Mouse (Mus musculus) 416B (cell line): Measurements from ENCODE around the gene Col4a4.

ENCODE experiments used
- DNase-seq: peaks from one replicate; pipeline ENCODE4 v3.0.0; 2011; ENCODE audit warnings: low read depth

The Col4a4 gene

DNA sequence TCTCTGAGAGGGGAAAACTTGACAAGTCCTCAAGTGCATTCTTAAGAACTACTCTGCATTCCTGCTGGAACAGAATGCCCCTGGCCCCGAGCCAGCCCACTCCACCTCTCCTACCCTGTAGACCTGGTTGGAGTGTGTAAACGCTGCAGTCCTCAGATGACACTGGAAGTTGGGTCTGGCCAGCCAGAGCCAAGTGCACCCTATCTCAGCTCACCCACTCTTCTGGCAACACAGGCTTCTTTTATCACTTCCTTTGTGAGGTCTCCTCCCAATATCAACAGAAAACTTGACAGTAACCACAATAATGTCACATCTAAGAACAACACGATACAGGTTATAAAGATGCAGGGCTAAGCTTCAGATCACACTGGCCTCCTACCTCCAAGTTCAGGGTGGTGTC, 8.7 kb downstream of the Col4a4 start:
- no peak for DNase-seq

DNA sequence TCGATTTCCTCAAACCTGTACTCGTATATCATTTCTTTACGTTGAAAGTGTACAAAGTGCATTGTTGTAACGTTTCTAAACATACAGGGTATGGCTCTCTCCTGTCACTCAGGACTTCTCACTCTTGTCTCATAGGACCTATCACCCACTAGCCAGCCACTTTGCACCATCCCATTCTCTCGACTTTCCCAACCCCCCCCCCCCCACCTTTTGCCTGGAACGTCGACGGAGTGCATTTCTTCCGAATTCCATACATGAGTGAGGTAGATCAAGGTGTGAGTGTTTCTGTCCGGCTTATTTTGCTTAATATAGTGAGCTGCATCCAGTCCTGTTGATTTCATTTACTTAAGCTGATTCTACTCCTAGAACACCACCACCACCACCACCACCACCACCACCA, 9.3 kb downstream of the Col4a4 start:
- DNase-seq, result no peak

- DNase-seq, result no peak
These were observed 10.5 kb downstream of the Col4a4 start for GRCm38 (mm10) chr1:82576182-82576581.

DNA sequence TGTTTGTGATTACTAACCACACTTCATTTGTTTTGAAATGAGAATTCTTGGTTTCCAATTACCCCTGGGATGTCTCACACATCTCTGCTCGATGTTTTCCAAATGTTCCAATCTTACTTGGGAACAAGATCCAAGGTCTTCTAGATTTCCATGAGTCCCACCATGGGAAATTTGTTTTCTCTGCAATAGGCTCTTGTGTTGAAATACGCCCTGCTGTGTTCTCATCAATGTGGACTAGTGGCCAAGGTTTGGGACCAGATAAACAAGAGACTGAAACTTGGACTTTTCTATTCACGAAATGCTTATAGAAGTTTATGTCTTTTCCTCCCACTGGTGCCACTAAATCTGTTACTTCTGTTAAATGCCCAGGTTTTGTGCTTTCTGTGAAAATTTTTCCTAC, 11.0 kb downstream of the Col4a4 start:
- DNase-seq, result no peak

- peak; percentile 52 for DNase-seq
These were observed 14.9 kb downstream of the Col4a4 start for GRCm38 (mm10) chr1:82571758-82572157.

DNA sequence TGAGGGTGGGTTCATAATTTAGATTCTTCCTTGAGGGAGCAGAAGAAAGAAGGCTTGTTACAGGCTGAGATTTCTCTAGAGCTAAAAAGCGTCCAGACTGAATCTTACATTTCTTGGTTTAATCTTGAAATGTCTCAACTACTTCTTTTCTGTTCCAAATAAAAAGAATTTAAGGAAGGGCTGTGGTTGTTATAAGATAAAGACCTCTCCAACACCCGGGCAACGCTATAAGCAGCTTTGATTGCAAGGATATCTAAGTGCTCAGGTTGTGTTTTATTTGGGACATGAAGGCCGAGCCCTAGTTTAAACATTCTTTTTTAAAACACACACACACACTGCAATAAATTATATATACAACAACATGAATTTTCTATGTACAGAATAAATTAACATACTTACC, 17.2 kb downstream of the Col4a4 start:
- no peak for DNase-seq

DNA sequence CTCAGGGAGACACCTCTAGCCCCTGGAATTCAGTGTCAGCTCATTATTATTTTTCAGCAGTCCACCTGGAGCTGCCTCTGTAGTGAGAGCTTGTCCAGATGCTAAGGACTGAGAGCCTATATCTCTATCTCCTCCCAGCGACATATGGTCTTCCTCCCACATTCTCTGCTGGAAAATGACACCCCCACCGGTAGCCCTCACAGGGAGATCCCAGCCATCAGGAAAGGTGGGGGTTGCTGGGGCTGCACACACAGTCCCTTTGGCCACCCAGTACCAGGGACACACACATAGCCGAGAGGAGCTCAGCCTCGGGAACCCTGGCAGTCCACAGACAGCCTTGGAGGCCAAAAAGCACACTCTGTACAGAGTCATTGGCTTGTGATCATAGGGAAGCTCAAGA, 26.4 kb downstream of the Col4a4 start:
- DNase-seq, result no peak

GRCm38 (mm10) chr1:82554889-82555288, 31.8 kb downstream of the Col4a4 start:
- no peak for DNase-seq

GRCm38 (mm10) chr1:82554443-82554850, 32.2 kb downstream of the Col4a4 start:
- DNase-seq, result peak; percentile 23

DNA sequence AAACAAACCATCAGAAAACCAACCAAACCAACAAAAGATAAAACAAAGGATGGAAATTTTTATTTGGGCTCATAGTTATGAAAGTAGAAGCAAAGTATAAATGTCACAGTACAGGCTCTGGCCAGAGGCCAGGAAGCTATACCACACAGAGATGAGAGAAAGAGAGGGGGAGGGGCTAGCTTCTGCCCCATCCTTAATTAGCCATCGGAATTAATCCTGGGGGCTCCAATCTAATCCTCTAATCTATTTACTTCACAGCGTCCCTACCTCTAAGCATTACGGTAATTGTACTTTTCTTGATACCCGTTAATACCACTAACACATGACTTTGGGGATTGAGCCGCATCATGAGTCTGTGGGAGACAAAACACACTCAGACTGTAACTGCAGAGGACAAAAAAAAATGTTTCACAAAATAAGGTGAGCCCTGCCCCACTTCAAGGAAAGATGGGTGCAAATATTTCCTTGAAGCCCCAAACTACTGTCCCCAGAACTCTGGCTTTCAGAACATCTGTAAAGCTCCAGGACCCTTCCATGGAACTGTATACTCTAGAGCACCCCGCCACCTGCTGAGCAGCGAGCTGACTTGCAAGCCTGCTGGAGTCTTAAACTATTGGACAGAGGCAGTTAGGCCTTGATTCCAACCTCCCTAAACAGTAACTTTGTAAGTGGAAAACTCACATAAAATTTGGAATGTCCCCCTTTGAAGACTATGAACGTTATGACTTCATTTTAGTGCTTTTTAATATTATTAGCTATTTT, 41.3 kb downstream of the Col4a4 start:
- no peak for DNase-seq

DNA sequence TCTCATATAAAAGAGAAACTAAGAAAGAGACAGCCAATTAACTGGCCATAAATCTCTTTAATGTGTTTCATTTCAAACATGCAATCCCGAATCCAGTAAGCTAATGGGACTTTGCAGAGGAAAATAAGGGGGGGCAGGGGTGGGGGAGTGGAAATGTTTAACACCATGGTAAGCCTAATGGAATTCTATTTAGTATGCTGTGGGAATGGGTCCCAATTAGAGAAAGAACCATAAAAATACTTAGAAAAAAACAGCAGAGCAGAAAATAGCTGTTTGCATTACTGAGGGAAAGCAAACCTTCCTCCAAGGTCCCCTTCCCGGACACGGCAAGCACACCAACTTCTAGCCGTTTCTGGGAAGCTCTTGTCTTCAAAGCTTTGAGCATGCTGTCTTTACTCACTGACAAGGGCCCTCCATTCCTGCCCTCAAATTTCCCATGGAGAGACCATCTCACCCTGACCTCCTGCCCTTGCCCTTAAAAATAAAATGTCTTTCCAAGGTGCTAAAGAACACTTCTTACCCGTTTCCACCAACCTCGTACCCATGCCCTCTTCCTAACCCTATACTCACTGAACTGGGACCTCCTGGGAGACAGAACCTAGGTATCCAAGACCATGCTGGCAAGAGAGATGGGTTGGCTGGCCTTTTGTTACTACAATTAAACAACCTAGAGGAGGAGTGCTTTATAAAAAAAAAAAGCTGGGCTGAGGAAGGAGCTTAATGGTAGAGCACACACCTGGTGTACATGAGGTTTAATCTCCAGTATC, 42.0 kb downstream of the Col4a4 start:
- DNase-seq, result no peak

GRCm38 (mm10) chr1:82543934-82544333, 42.7 kb downstream of the Col4a4 start:
- no peak for DNase-seq

DNA sequence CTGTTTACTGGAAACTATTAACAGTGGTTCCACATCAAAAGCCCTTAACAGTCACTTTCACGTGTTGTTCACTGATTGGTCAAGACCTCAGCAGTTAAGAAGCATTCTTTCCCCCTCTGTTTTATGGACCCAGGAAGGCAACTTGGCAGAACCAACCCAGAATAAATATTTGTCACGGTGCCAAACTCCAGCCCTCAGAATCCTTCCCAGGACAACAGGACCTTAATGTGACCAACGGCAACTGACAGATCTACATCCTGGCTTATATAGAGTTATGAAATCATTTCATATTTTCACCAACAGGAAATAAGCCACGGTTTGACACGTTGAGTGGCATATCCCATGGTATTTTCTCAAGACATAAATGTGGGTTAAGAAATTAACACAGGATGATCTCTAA, 46.6 kb downstream of the Col4a4 start:
- peak; percentile 8 for DNase-seq

- DNase-seq, result no peak
These were observed 48.8 kb downstream of the Col4a4 start for GRCm38 (mm10) chr1:82537848-82538247.

DNA sequence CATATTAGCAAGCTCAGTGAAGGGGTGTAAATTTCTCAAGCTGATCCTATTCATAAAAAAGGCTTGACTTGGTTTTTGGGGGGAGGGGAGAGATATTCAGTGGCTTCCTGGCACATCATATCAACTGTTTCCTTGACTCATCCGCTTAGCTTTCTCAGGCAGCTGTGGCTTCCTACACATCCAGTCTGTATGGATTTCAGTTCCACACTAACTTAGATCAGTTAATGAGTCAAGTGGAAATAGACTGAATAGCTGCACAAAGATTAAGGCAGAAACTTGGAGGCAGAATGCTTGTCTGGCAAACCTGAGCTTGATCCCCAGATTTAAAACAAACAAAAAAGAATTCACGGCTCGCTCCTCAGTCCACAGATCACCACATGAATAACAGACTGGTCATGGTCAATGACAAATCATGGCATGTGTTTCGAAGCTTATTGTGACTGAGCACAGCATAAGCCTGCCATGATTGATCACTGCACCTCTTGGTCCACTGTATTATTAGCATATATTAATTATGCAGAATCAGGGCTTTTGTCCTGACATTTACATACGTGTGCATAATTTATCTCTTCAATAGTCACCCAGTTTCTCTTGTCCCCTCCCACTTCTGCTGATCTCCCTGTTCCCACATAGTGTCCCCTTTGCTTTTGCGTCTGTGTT, 50.0 kb downstream of the Col4a4 start:
- DNase-seq, result no peak

- DNase-seq, result no peak
These were observed 58.7 kb downstream of the Col4a4 start for GRCm38 (mm10) chr1:82527931-82528330.

GRCm38 (mm10) chr1:82491954-82492353, 94.7 kb downstream of the Col4a4 start:
- DNase-seq, result no peak

- no peak for DNase-seq
These were observed 100.3 kb downstream of the Col4a4 start for GRCm38 (mm10) chr1:82486371-82486770.

DNA sequence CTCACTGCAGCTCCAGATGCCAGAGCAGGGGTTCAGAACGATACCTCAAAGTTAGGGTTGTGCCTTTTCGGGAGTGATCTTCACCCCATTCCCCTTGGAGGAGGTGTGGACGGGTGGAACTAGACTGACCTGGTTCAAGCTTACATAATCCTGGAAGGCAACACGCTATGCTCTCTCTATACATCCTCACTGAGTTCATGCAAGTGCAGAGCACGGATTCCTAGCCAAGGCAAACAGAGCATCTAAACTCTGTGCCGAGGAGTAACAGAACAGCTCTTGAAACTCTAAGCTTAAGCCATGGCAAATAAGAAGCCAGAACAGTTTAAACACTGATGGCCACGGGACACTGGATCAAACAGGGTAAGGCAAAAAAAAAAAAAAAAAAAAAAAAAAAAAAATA, 104.3 kb downstream of the Col4a4 start:
- DNase-seq, result no peak

GRCm38 (mm10) chr1:82479696-82480487, 106.8 kb downstream of the Col4a4 start:
- DNase-seq, result no peak

DNA sequence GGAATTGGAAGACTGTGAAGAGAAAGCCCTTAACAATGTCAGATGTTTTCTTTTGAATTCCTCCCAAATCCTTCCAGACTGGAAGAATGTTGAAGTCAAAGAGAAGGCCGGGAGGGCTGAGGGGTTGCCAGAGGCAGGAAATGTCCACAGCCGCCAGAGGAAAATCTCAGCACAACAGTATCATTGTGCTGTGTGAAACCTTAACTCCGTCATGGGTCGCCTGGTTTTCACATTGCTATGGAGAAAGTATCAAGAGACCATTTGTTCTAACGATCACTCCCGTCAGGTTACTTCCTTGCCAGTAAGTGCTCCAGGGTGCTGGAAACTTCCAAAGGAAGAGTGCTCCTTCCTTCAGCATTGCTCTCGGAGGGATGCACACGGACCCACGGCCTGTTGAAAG, 109.9 kb downstream of the Col4a4 start:
- DNase-seq, result no peak

GRCm38 (mm10) chr1:82476256-82476655, 110.4 kb downstream of the Col4a4 start:
- DNase-seq, result peak; percentile 40
